Comparison of ENCODE assay signal across 8 mouse cellular contexts in genomic region chr13:36735901-36736618, GRCm38 (mm10). TPM values are rescaled to one million over a fixed set of nuclear protein-coding genes. Genes with fewer than 3 reads are reported as not detected.
DNase-seq lines count a peak whose midpoint lies in the region; ATAC-seq and TF ChIP-seq lines count a peak whose summit lies in the region.

No protein-coding gene starts in this region.

- peak overlapping the region; percentile 67 for H3K4me2 ChIP-seq in forebrain, embryonic 12.5 days
- H3K4me2 ChIP-seq in liver, embryonic 14.5 days (ENCODE audit: low read depth): peak overlapping the region; percentile 56

- peak; percentile 92 for ATAC-seq in forebrain, embryonic 12.5 days (ENCODE audit: low FRiP score)
- peak; percentile 82 for ATAC-seq in liver, embryonic 14.5 days (ENCODE audit: insufficient read depth)
- no peak for ATAC-seq in erythroid progenitor cell, adult 5-6 weeks (replicated peaks; ENCODE audit: low FRiP score, poor library complexity, severe bottlenecking)

- peaks cover 32% of the 10 kb centered on the region for H3K4me1 ChIP-seq in forebrain, embryonic 12.5 days
- H3K4me1 ChIP-seq in liver, embryonic 14.5 days (replicated peaks; ENCODE audit: control insufficient read depth in 2 of 2, insufficient read depth in 2 of 2, low read length in 1 of 2): no peaks in the 10 kb centered on the region; a peak in 1 of 4 replicates

- 1% methylated on average over 31 of the region's 39 CpGs for WGBS in forebrain, embryonic 12.5 days
- under 1% methylated on average over 35 of the region's 39 CpGs for WGBS in liver, embryonic 14.5 days (ENCODE audit: insufficient replicate concordance)

- no peak for TF ChIP-seq EP300 in liver, embryonic 14.5 days (IDR thresholded peaks at IDR 0.05; ENCODE audit: low read depth)

- peak overlapping the region; percentile 40 for H3K4me3 ChIP-seq in forebrain, embryonic 12.5 days (replicated peaks)
- H3K4me3 ChIP-seq in liver, embryonic 14.5 days (ENCODE audit: insufficient read depth in 1 of 2, low read depth in 2 of 2, low read length in 2 of 2): peak overlapping the region; percentile 31 to 59

- H3K27ac ChIP-seq in forebrain, embryonic 12.5 days: peak overlapping the region; percentile 91
- no peak overlapping the region for H3K27ac ChIP-seq in liver, embryonic 14.5 days

- TF ChIP-seq CTCF in liver, embryonic 14.5 days (IDR thresholded peaks at IDR 0.05; ENCODE audit: low read depth): no peak

- peak overlapping the region; percentile 62 for H3K9ac ChIP-seq in forebrain, embryonic 12.5 days
- no peak overlapping the region for H3K9ac ChIP-seq in liver, embryonic 14.5 days (replicated peaks)

- no peaks in the 10 kb centered on the region for H3K36me3 ChIP-seq in forebrain, embryonic 12.5 days (replicated peaks)
- no peaks in the 10 kb centered on the region for H3K36me3 ChIP-seq in liver, embryonic 14.5 days (replicated peaks; ENCODE audit: control insufficient read depth, insufficient read depth, low read depth)

- DNase-seq in ovary, postnatal 36 days (ENCODE audit: low spot score): peak; percentile 69
- no peak for DNase-seq in ovary, postnatal 14 days (ENCODE audit: low spot score)
- DNase-seq in cerebellum, adult 11 months: peak; percentile 87
- peak; percentile 61 for DNase-seq in induced T-regulatory cell, adult 2 months (ENCODE audit: low read depth)
- peak; percentile 20 to 23 (median 20) for DNase-seq in liver, embryonic 14.5 days (ENCODE audit: low read depth in 3 of 3, low spot score in 3 of 3)
- DNase-seq in right cerebral cortex, adult 2 months (ENCODE audit: low spot score in 2 of 2): peak; percentile 70 to 75

- H3K9me3 ChIP-seq in forebrain, embryonic 12.5 days: no peaks in the 10 kb centered on the region
- H3K9me3 ChIP-seq in liver, embryonic 14.5 days (ENCODE audit: control insufficient read depth, low read length): no peaks in the 10 kb centered on the region

- peaks cover 39% of the 10 kb centered on the region for H3K27me3 ChIP-seq in forebrain, embryonic 12.5 days
- H3K27me3 ChIP-seq in liver, embryonic 14.5 days (ENCODE audit: control insufficient read depth, insufficient read depth, low read length): peaks cover 58% of the 10 kb centered on the region

RNA-seq across cellular contexts. Expression of gene Nrn1, which starts 1.1 kb away (rescaled TPM):
- polyA plus RNA-seq in forebrain, embryonic 12.5 days (2016; fragmentation: Nextera tagmentation; extraction: Ambion mirVana): 43.5 and 43.8 TPM in 2 replicates
- 17.6 and 19.6 TPM in 2 replicates for polyA plus RNA-seq in liver, embryonic 14.5 days (2012; rRNA removed)
- polyA plus RNA-seq in liver, embryonic 14.5 days (2014; fragmentation: Nextera tagmentation; extraction: Ambion mirVana): 32.3 TPM in 2 replicates
- not detected in 2 replicates for total RNA-seq in erythroid progenitor cell, adult 5-6 weeks (2015; ENCODE audit: low replicate concordance)
- total RNA-seq in erythroid progenitor cell, adult 5-6 weeks (2017; ENCODE audit: low replicate concordance): not detected in 2 replicates
